In the genomic region with DNA sequence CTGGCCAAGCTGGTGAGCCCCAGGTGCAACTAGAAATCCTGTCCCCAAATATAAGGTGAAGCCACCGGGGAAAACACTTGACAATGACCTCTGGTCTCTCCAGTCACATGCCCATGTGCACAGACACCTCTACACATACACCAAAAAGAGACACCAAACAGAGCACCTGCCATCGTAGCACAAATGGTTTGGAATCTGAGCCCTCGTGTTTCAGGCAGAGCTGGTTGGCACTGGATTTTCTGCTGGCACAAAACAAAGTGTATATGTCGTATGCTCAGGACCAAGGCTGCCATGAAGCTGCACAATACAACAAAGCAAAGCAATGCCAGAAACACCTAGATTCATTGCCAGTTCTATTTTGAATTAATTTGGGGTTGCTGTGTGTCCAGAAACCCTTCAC, we compare ENCODE assay signal across 20 mouse cellular contexts. TPM values are rescaled to one million over a fixed set of nuclear protein-coding genes. Genes with fewer than 3 reads are reported as not detected.
DNase-seq lines count a peak whose midpoint lies in the region; ATAC-seq and TF ChIP-seq lines count a peak whose summit lies in the region.
"Had no signal": no experiment of that assay in that cellular context is flagged by ENCODE, and none has a peak within 500 bp of the region (broad histone marks: within the 10 kb centered on the region; RNA-seq: fewer than 3 reads in every experiment).

No protein-coding gene starts in this region.

- H3K27me3 ChIP-seq in forebrain, embryonic 14.5 days (replicated peaks; ENCODE audit: control insufficient read depth, insufficient read depth, low read length) = no peaks in the 10 kb centered on the region
- H3K27me3 ChIP-seq in forebrain, embryonic 11.5 days (ENCODE audit: control insufficient read depth, insufficient read depth, low read length) = no peaks in the 10 kb centered on the region
- H3K27me3 ChIP-seq in midbrain, postnatal 0 days (ENCODE audit: insufficient read depth, low read length) = no peaks in the 10 kb centered on the region
- H3K27me3 ChIP-seq in midbrain, embryonic 14.5 days (ENCODE audit: control insufficient read depth, insufficient read depth, low read length) = no peaks in the 10 kb centered on the region
- H3K27me3 ChIP-seq: midbrain, embryonic 12.5 days had no signal

- no peak for ATAC-seq in forebrain, embryonic 14.5 days
- no peak for ATAC-seq in forebrain, embryonic 11.5 days (replicated peaks; ENCODE audit: low FRiP score)
- no peak for ATAC-seq in midbrain, postnatal 0 days (ENCODE audit: low FRiP score)
- ATAC-seq in midbrain, embryonic 14.5 days (ENCODE audit: low FRiP score, low TSS enrichment) = no peak
- ATAC-seq: lung, postnatal 0 days had no signal

- H3K9me3 ChIP-seq in forebrain, embryonic 14.5 days (replicated peaks; ENCODE audit: control insufficient read depth, low read length) = no peaks in the 10 kb centered on the region
- H3K9me3 ChIP-seq in forebrain, embryonic 11.5 days (ENCODE audit: control insufficient read depth, low read length) = no peaks in the 10 kb centered on the region
- H3K9me3 ChIP-seq in midbrain, postnatal 0 days (ENCODE audit: low read length) = no peaks in the 10 kb centered on the region
- no peaks in the 10 kb centered on the region for H3K9me3 ChIP-seq in midbrain, embryonic 14.5 days (ENCODE audit: control insufficient read depth, low read length)
- H3K9me3 ChIP-seq: hindbrain, embryonic 10.5 days; midbrain, embryonic 12.5 days had no signal

- peak; percentile 74 for DNase-seq in forebrain, embryonic 14.5 days (ENCODE audit: low spot score)
- DNase-seq in forebrain, embryonic 11.5 days (ENCODE audit: low spot score) = no peak
- DNase-seq in midbrain, postnatal 0 days (ENCODE audit: low spot score) = peak; percentile 40
- no peak for DNase-seq in midbrain, embryonic 14.5 days
- peak; percentile 67 to 73 for DNase-seq in cerebellum, postnatal 10 days
- DNase-seq in layer of hippocampus, adult 11-12 months (ENCODE audit: low spot score) = no peak
- DNase-seq: adrenal gland, postnatal 25 days; B cell, adult 2 months; embryo, embryonic 11 days; kidney, adult 9 months; kidney, postnatal 25 days; liver; right cerebral cortex, postnatal 14 days; spleen, adult 18-20 months; thymus, adult 18-20 months had no signal

- TF ChIP-seq POLR2A in olfactory bulb, adult 2 months (IDR thresholded peaks at IDR 0.05; ENCODE audit: insufficient read depth, low read depth, low read length) = no peak

- no peak overlapping the region for H3K4me3 ChIP-seq in forebrain, embryonic 14.5 days (ENCODE audit: low read depth, low read length)
- no peak overlapping the region for H3K4me3 ChIP-seq in forebrain, embryonic 11.5 days (ENCODE audit: low read depth, low read length)
- H3K4me3 ChIP-seq in midbrain, postnatal 0 days (ENCODE audit: low read depth, low read length) = no peak overlapping the region
- no peak overlapping the region for H3K4me3 ChIP-seq in midbrain, embryonic 14.5 days (replicated peaks; ENCODE audit: low read depth, low read length)
- H3K4me3 ChIP-seq in olfactory bulb, adult 2 months (ENCODE audit: insufficient read depth, low read depth, low read length) = no peak overlapping the region
- H3K4me3 ChIP-seq: hindbrain, embryonic 10.5 days; midbrain, embryonic 12.5 days had no signal

- H3K36me3 ChIP-seq in forebrain, embryonic 14.5 days (ENCODE audit: control insufficient read depth, insufficient read depth, low read length) = no peaks in the 10 kb centered on the region
- no peaks in the 10 kb centered on the region for H3K36me3 ChIP-seq in forebrain, embryonic 11.5 days (ENCODE audit: control insufficient read depth, insufficient read depth, low read length)
- H3K36me3 ChIP-seq in midbrain, postnatal 0 days (ENCODE audit: insufficient read depth, low read length) = no peaks in the 10 kb centered on the region
- H3K36me3 ChIP-seq in midbrain, embryonic 14.5 days (ENCODE audit: control insufficient read depth, insufficient read depth, low read length) = no peaks in the 10 kb centered on the region; the same call in 1 of the 2 replicates
- H3K36me3 ChIP-seq: hindbrain, embryonic 10.5 days had no signal

- H3K9ac ChIP-seq in forebrain, embryonic 14.5 days (ENCODE audit: low read length) = no peak overlapping the region; the same call in 1 of the 2 replicates
- H3K9ac ChIP-seq in forebrain, embryonic 11.5 days (ENCODE audit: low read length) = no peak overlapping the region
- H3K9ac ChIP-seq in midbrain, postnatal 0 days (replicated peaks; ENCODE audit: low read length, poor library complexity, severe bottlenecking) = no peak overlapping the region
- H3K9ac ChIP-seq in midbrain, embryonic 14.5 days (replicated peaks; ENCODE audit: low read length) = no peak overlapping the region
- H3K9ac ChIP-seq: midbrain, embryonic 12.5 days had no signal

- 59% methylated on average over 4 of the region's 4 CpGs for WGBS in forebrain, embryonic 14.5 days
- 90% methylated on average over 4 of the region's 4 CpGs for WGBS in forebrain, embryonic 11.5 days
- 72% methylated on average over 4 of the region's 4 CpGs for WGBS in midbrain, postnatal 0 days
- 73% methylated on average over 4 of the region's 4 CpGs for WGBS in midbrain, embryonic 14.5 days
- 45% methylated on average over 4 of the region's 4 CpGs for WGBS in olfactory bulb, adult 2 months

- peaks cover 13% of the 10 kb centered on the region; the same call in 1 of the 2 replicates for H3K4me1 ChIP-seq in forebrain, embryonic 14.5 days (ENCODE audit: control insufficient read depth, insufficient read depth, low read length)
- peaks cover 6% of the 10 kb centered on the region; the same call in 1 of the 2 replicates for H3K4me1 ChIP-seq in forebrain, embryonic 11.5 days (replicated peaks; ENCODE audit: control insufficient read depth, insufficient read depth, low read length)
- no peaks in the 10 kb centered on the region; the same call in 1 of the 2 replicates for H3K4me1 ChIP-seq in midbrain, postnatal 0 days (ENCODE audit: insufficient read depth, low read length)
- H3K4me1 ChIP-seq in midbrain, embryonic 14.5 days (ENCODE audit: control insufficient read depth, insufficient read depth, low read length) = peaks cover 15% of the 10 kb centered on the region
- H3K4me1 ChIP-seq in olfactory bulb, adult 2 months (ENCODE audit: control insufficient read depth, insufficient read depth, low read length) = peaks cover 29% of the 10 kb centered on the region

- H3K27ac ChIP-seq in forebrain, embryonic 14.5 days (ENCODE audit: low read depth, low read length) = peak overlapping the region; percentile 66
- H3K27ac ChIP-seq in forebrain, embryonic 11.5 days (ENCODE audit: low read depth, low read length) = no peak overlapping the region
- no peak overlapping the region for H3K27ac ChIP-seq in midbrain, postnatal 0 days (ENCODE audit: low read depth, low read length)
- H3K27ac ChIP-seq in midbrain, embryonic 14.5 days (replicated peaks; ENCODE audit: low read depth, low read length) = no peak overlapping the region
- 0 out of 2 replicates have a peak overlapping the region, but pooled peaks have one; percentile 3 for H3K27ac ChIP-seq in olfactory bulb, adult 2 months (ENCODE audit: insufficient read depth, low read depth, low read length)
- H3K27ac ChIP-seq: hindbrain, embryonic 10.5 days; midbrain, embryonic 12.5 days had no signal

- TF ChIP-seq CTCF in midbrain, postnatal 0 days (IDR thresholded peaks at IDR 0.05) = no peak
- TF ChIP-seq CTCF in olfactory bulb, adult 2 months (IDR thresholded peaks at IDR 0.05; ENCODE audit: insufficient read depth, low read depth, low read length) = no peak

- no peak overlapping the region for H3K4me2 ChIP-seq in forebrain, embryonic 14.5 days (ENCODE audit: low read length)
- no peak overlapping the region for H3K4me2 ChIP-seq in forebrain, embryonic 11.5 days (ENCODE audit: low read depth, low read length, severe bottlenecking)
- H3K4me2 ChIP-seq in midbrain, postnatal 0 days (ENCODE audit: low read depth, low read length, poor library complexity, severe bottlenecking) = no peak overlapping the region
- no peak overlapping the region for H3K4me2 ChIP-seq in midbrain, embryonic 14.5 days (ENCODE audit: low read length)
- H3K4me2 ChIP-seq: midbrain, embryonic 12.5 days had no signal

RNA-seq across cellular contexts. Expression of a gene that starts 8.6 kb away (rescaled TPM):
- 4.2 and 4.5 TPM in 2 replicates for polyA plus RNA-seq in forebrain, embryonic 14.5 days (2014; fragmentation: Nextera tagmentation; extraction: Ambion mirVana)
- polyA plus RNA-seq in forebrain, embryonic 11.5 days (2014; fragmentation: Nextera tagmentation; extraction: Ambion mirVana) = 1.5 and 1.7 TPM in 2 replicates
- 3.0 and 4.4 TPM in 2 replicates for total RNA-seq in midbrain, postnatal 0 days (2014; rRNA removed)
- 8.7 and 8.8 TPM in 2 replicates for polyA plus RNA-seq in midbrain, postnatal 0 days (2015; fragmentation: Nextera tagmentation; extraction: Ambion mirVana)
- 3.8 and 3.9 TPM in 2 replicates for polyA plus RNA-seq in midbrain, embryonic 14.5 days (2014; fragmentation: Nextera tagmentation; extraction: Ambion mirVana)
- not detected in 2 replicates for polyA plus RNA-seq in olfactory bulb, adult 2 months (2012; ENCODE audit: insufficient read depth, insufficient read length, low replicate concordance, missing spikeins)
- polyA plus RNA-seq: liver, embryonic 16.5 days had no signal

RNA-seq across cellular contexts. Expression of a gene that starts 14.5 kb away (rescaled TPM):
- 55.1 and 56.9 TPM in 2 replicates for polyA plus RNA-seq in forebrain, embryonic 14.5 days (2014; fragmentation: Nextera tagmentation; extraction: Ambion mirVana)
- polyA plus RNA-seq in forebrain, embryonic 11.5 days (2014; fragmentation: Nextera tagmentation; extraction: Ambion mirVana) = 75.4 and 78.6 TPM in 2 replicates
- total RNA-seq in midbrain, postnatal 0 days (2014; rRNA removed) = 35.5 and 40.8 TPM in 2 replicates
- polyA plus RNA-seq in midbrain, postnatal 0 days (2015; fragmentation: Nextera tagmentation; extraction: Ambion mirVana) = 45.9 and 48.0 TPM in 2 replicates
- 34.2 and 46.4 TPM in 2 replicates for polyA plus RNA-seq in midbrain, embryonic 14.5 days (2014; fragmentation: Nextera tagmentation; extraction: Ambion mirVana)
- not detected in 2 replicates for polyA plus RNA-seq in olfactory bulb, adult 2 months (2012; ENCODE audit: insufficient read depth, insufficient read length, low replicate concordance, missing spikeins)

RNA-seq across cellular contexts. Expression of a gene that starts 58.2 kb away (rescaled TPM):
- polyA plus RNA-seq in forebrain, embryonic 14.5 days (2014; fragmentation: Nextera tagmentation; extraction: Ambion mirVana) = 62.6 TPM in 2 replicates
- 37.6 and 39.0 TPM in 2 replicates for polyA plus RNA-seq in forebrain, embryonic 11.5 days (2014; fragmentation: Nextera tagmentation; extraction: Ambion mirVana)
- 17.4 and 25.9 TPM in 2 replicates for total RNA-seq in midbrain, postnatal 0 days (2014; rRNA removed)
- polyA plus RNA-seq in midbrain, postnatal 0 days (2015; fragmentation: Nextera tagmentation; extraction: Ambion mirVana) = 38.0 and 40.6 TPM in 2 replicates
- polyA plus RNA-seq in midbrain, embryonic 14.5 days (2014; fragmentation: Nextera tagmentation; extraction: Ambion mirVana) = 57.7 and 58.3 TPM in 2 replicates
- polyA plus RNA-seq in olfactory bulb, adult 2 months (2012; ENCODE audit: insufficient read depth, insufficient read length, low replicate concordance, missing spikeins) = not detected in 2 replicates

RNA-seq across cellular contexts. Expression of a gene that starts 58.9 kb away (rescaled TPM):
- 108 and 113 TPM in 2 replicates for polyA plus RNA-seq in forebrain, embryonic 14.5 days (2014; fragmentation: Nextera tagmentation; extraction: Ambion mirVana)
- 171 and 180 TPM in 2 replicates for polyA plus RNA-seq in forebrain, embryonic 11.5 days (2014; fragmentation: Nextera tagmentation; extraction: Ambion mirVana)
- 20.9 and 27.6 TPM in 2 replicates for total RNA-seq in midbrain, postnatal 0 days (2014; rRNA removed)
- 91.0 and 95.1 TPM in 2 replicates for polyA plus RNA-seq in midbrain, postnatal 0 days (2015; fragmentation: Nextera tagmentation; extraction: Ambion mirVana)
- 76.9 and 89.0 TPM in 2 replicates for polyA plus RNA-seq in midbrain, embryonic 14.5 days (2014; fragmentation: Nextera tagmentation; extraction: Ambion mirVana)
- not detected in 2 replicates for polyA plus RNA-seq in olfactory bulb, adult 2 months (2012; ENCODE audit: insufficient read depth, insufficient read length, low replicate concordance, missing spikeins)

Comparison
In these comparisons a context has a peak if more than half of its experiments do, and no peak if none do; other contexts are left out.
1. DNase-seq: peak in forebrain, embryonic 14.5 days (single experiment), midbrain, postnatal 0 days (single experiment) and cerebellum, postnatal 10 days (2 of 2); none in forebrain, embryonic 11.5 days (single experiment), midbrain, embryonic 14.5 days (single experiment) and layer of hippocampus, adult 11-12 months (single experiment).
2. H3K27ac ChIP-seq: peak in forebrain, embryonic 14.5 days (single experiment) and olfactory bulb, adult 2 months (single experiment); none in forebrain, embryonic 11.5 days (single experiment), midbrain, postnatal 0 days (single experiment) and midbrain, embryonic 14.5 days (single experiment).
3. RNA of a gene that starts 14.5 kb away (polyA plus RNA-seq): 75.4 to 78.6 TPM in forebrain, embryonic 11.5 days, 55.1 to 56.9 TPM in forebrain, embryonic 14.5 days, 45.9 to 48.0 TPM in midbrain, postnatal 0 days and 34.2 to 46.4 TPM in midbrain, embryonic 14.5 days; not detected in olfactory bulb, adult 2 months; every median in the first group is over 10 times any median in the second.
4. RNA of a gene that starts 58.2 kb away (polyA plus RNA-seq): 62.6 TPM in forebrain, embryonic 14.5 days, 57.7 to 58.3 TPM in midbrain, embryonic 14.5 days, 38.0 to 40.6 TPM in midbrain, postnatal 0 days and 37.6 to 39.0 TPM in forebrain, embryonic 11.5 days; not detected in olfactory bulb, adult 2 months; every median in the first group is over 10 times any median in the second.